Mouse (Mus musculus) CH12.LX (cell line): ENCODE results near the gene Zbtb20. TPM values are rescaled to one million over a fixed set of nuclear protein-coding genes. Genes with fewer than 3 reads are reported as not detected.

Experiments used
- DNase-seq: peaks from one replicate; pipeline ENCODE4 v3.0.0-alpha.2; 2013; ENCODE audit errors: extremely low read depth
- H3K27ac ChIP-seq: 2 replicates; pipeline ENCODE4 v1.5.1; 2012; ENCODE audit warnings: low read depth, mild to moderate bottlenecking, control low read depth, moderate library complexity; ENCODE audit not compliant: insufficient read depth
- H3K27me3 ChIP-seq: replicated peaks from 2 replicates; pipeline ENCODE3; 2012; ENCODE audit warnings: inconsistent platforms
- H3K36me3 ChIP-seq, 2 experiments: replicated peaks in 1 of 2; 2 replicates each; pipeline versions ENCODE3 to v1.6.1; 2012; ENCODE audit warnings: inconsistent platforms in 1 of 2, low read length in 1 of 2, mild to moderate bottlenecking in 1 of 2, mixed read lengths in 1 of 2, moderate library complexity in 1 of 2; ENCODE audit not compliant: control insufficient read depth in 1 of 2, insufficient read depth in 1 of 2
- H3K4me1 ChIP-seq, 2 experiments: 2 replicates each; pipeline ENCODE4 v1.6.1; 2012; ENCODE audit warnings: inconsistent platforms in 1 of 2, moderate library complexity in 1 of 2; ENCODE audit not compliant: insufficient read depth in 2 of 2, control insufficient read depth in 1 of 2
- H3K4me2 ChIP-seq: 2 replicates; pipeline ENCODE4 v1.6.1; 2012; ENCODE audit warnings: low read depth, mild to moderate bottlenecking, control low read depth; ENCODE audit not compliant: poor library complexity, insufficient read depth, severe bottlenecking
- H3K4me3 ChIP-seq, 3 experiments: fragments of 150-350 bp in 1 of 3; sonication (generic) in 1 of 3; replicated peaks in 1 of 3; 2 replicates each; pipeline versions ENCODE3 to v1.5.1; 2011 to 2012; ENCODE audit warnings: low read depth in 2 of 3, low read length in 2 of 3, mild to moderate bottlenecking in 2 of 3, moderate library complexity in 2 of 3, control low read depth in 1 of 3, improper control_type of control experiment in 1 of 3, inconsistent platforms in 1 of 3, mixed read lengths in 1 of 3; ENCODE audit not compliant: poor library complexity in 1 of 3
- H3K79me2 ChIP-seq: replicated peaks from 2 replicates; pipeline ENCODE4 v1.6.1; 2012; ENCODE audit warnings: mild to moderate bottlenecking, moderate library complexity; ENCODE audit not compliant: control insufficient read depth, poor library complexity, insufficient read depth, severe bottlenecking; ENCODE audit errors: extremely low read depth
- H3K9ac ChIP-seq: 2 replicates; pipeline ENCODE4 v1.6.1; 2012; ENCODE audit warnings: low read depth, mild to moderate bottlenecking, control low read depth, moderate library complexity; ENCODE audit not compliant: insufficient read depth
- H3K9me3 ChIP-seq: replicated peaks from 2 replicates; pipeline ENCODE3; 2012; ENCODE audit warnings: low read length, inconsistent platforms, mixed read lengths
- CHD2 ChIP-seq: IDR thresholded peaks from 2 replicates; pipeline ENCODE4 v1.6.1; 2011; ENCODE audit warnings: low read length, improper control_type of control experiment
- CTCF ChIP-seq, 2 experiments: IDR thresholded peaks in 1 of 2; conservative IDR thresholded peaks in 1 of 2; 2 replicates each; pipeline ENCODE4 v1.5.1; 2011 to 2012; ENCODE audit warnings: low read depth in 2 of 2, low read length in 2 of 2, improper control_type of control experiment in 1 of 2, inconsistent platforms in 1 of 2, mild to moderate bottlenecking in 1 of 2, moderate library complexity in 1 of 2
- ETS1 ChIP-seq: conservative IDR thresholded peaks from 2 replicates; pipeline ENCODE4 v1.6.1; 2012; ENCODE audit warnings: low read depth, mild to moderate bottlenecking, inconsistent platforms, low read length, improper control_type of control experiment, moderate library complexity
- GABPA ChIP-seq: IDR thresholded peaks from 2 replicates; pipeline ENCODE4 v1.6.1; 2012; ENCODE audit warnings: low read depth, low read length, improper control_type of control experiment, inconsistent platforms; ENCODE audit not compliant: insufficient replicate concordance
- IRF4 ChIP-seq: IDR thresholded peaks from 2 replicates; pipeline ENCODE4 v1.6.1; 2014; ENCODE audit warnings: low read depth, mild to moderate bottlenecking, inconsistent platforms, low read length, improper control_type of control experiment
- JUN ChIP-seq: IDR thresholded peaks from 2 replicates; pipeline ENCODE4 v1.6.1; 2011; ENCODE audit warnings: low read depth, mild to moderate bottlenecking, low read length, improper control_type of control experiment, moderate library complexity; ENCODE audit not compliant: insufficient read depth
- JUND ChIP-seq: conservative IDR thresholded peaks from 2 replicates; pipeline ENCODE4 v1.6.1; 2011; ENCODE audit warnings: low read depth, low read length, improper control_type of control experiment
- MAX ChIP-seq: IDR thresholded peaks from 2 replicates; pipeline ENCODE4 v1.6.1; 2011; ENCODE audit warnings: low read length, improper control_type of control experiment
- MAZ ChIP-seq: IDR thresholded peaks from 2 replicates; pipeline ENCODE4 v1.6.1; 2012; ENCODE audit warnings: low read depth, mild to moderate bottlenecking, inconsistent platforms, low read length, improper control_type of control experiment, moderate library complexity
- MEF2A ChIP-seq: IDR thresholded peaks from 2 replicates; pipeline ENCODE4 v1.6.1; 2014; ENCODE audit warnings: low read depth, mild to moderate bottlenecking, inconsistent platforms, low read length, improper control_type of control experiment, borderline replicate concordance
- MYC ChIP-seq: IDR thresholded peaks from 2 replicates; pipeline ENCODE4 v1.6.1; 2011; ENCODE audit warnings: low read depth, mild to moderate bottlenecking, improper control_type of control experiment, low read length
- NELFE ChIP-seq: IDR thresholded peaks from 2 replicates; pipeline ENCODE4 v1.6.1; 2011; ENCODE audit warnings: low read depth, low read length, improper control_type of control experiment
- NRF1 ChIP-seq: IDR thresholded peaks from 2 replicates; pipeline ENCODE4 v1.6.1; 2014; ENCODE audit warnings: low read depth, mild to moderate bottlenecking, inconsistent platforms, low read length, improper control_type of control experiment, moderate library complexity
- PAX5 ChIP-seq: IDR thresholded peaks from 2 replicates; pipeline ENCODE4 v1.6.1; 2012; ENCODE audit warnings: low read length, inconsistent platforms, mixed read lengths
- POLR2A ChIP-seq: IDR thresholded peaks from 2 replicates; pipeline ENCODE4 v1.6.1; 2011; ENCODE audit warnings: low read depth, mild to moderate bottlenecking, improper control_type of control experiment, low read length
- RAD21 ChIP-seq: IDR thresholded peaks from 2 replicates; pipeline ENCODE4 v1.6.1; 2011; ENCODE audit warnings: low read depth, mild to moderate bottlenecking, low read length, improper control_type of control experiment, moderate library complexity
- RCOR1 ChIP-seq: conservative IDR thresholded peaks from 2 replicates; pipeline ENCODE4 v1.6.1; 2012; ENCODE audit warnings: low read depth, mild to moderate bottlenecking, inconsistent platforms, low read length, improper control_type of control experiment
- SIN3A ChIP-seq: IDR thresholded peaks from 2 replicates; pipeline ENCODE4 v1.6.1; 2012; ENCODE audit warnings: low read length, improper control_type of control experiment, inconsistent platforms
- SMC3 ChIP-seq: IDR thresholded peaks from 2 replicates; pipeline ENCODE4 v1.6.1; 2011; ENCODE audit warnings: low read depth, low read length, improper control_type of control experiment
- TCF12 ChIP-seq: IDR thresholded peaks from 2 replicates; pipeline ENCODE4 v1.6.1; 2014; ENCODE audit warnings: low read depth, mild to moderate bottlenecking, inconsistent platforms, low read length, improper control_type of control experiment
- USF2 ChIP-seq: conservative IDR thresholded peaks from 2 replicates; pipeline ENCODE4 v1.6.1; 2011; ENCODE audit warnings: low read depth, low read length, improper control_type of control experiment
- ZC3H11A ChIP-seq: IDR thresholded peaks from 2 replicates; pipeline ENCODE4 v1.6.1; 2012; ENCODE audit warnings: low read depth, mild to moderate bottlenecking, inconsistent platforms, low read length, improper control_type of control experiment
- ZKSCAN1 ChIP-seq: IDR thresholded peaks from 2 replicates; pipeline ENCODE4 v1.6.1; 2012; ENCODE audit warnings: low read depth, inconsistent platforms, low read length, improper control_type of control experiment, borderline replicate concordance
- ZNF384 ChIP-seq: IDR thresholded peaks from 2 replicates; pipeline ENCODE4 v1.6.1; 2012; ENCODE audit warnings: low read depth, low read length, improper control_type of control experiment, inconsistent platforms
- dilution Hi-C: fragments of 300-500 bp; cut with MboI; formaldehyde crosslinking; loops from 2 replicates; pipeline ENCODE4 v1.14.3; 2020; ENCODE audit warnings: low sequenced_read_pairs; ENCODE audit not compliant: extremely low pct_unique_long_range_greater_than_20kb, extremely low pct_ligation_motif_present
- in situ Hi-C: fragments of 300-500 bp; cut with MboI; formaldehyde crosslinking; loops from 3 replicates; pipeline ENCODE4 v1.14.3; 2019; ENCODE audit warnings: low sequenced_read_pairs, low pct_ligation_motif_present, low pct_unique_long_range_greater_than_20kb, mixed read lengths
- polyA plus RNA-seq: library from polyadenylated mRNA; unstranded; fragments of >175 nt; gene quantifications from 2 replicates; pipeline ENCODE4 v1.2.1, GENCODE M21; 2012; ENCODE audit warnings: low read depth; ENCODE audit not compliant: insufficient read length
- total RNA-seq, 2 experiments: library from RNA; depleted of rRNA; stranded (reverse); fragments of 300-350 nt in 1 of 2; fragments of >200 nt in 1 of 2; gene quantifications; 2 replicates each; pipeline ENCODE4 v1.2.3; 2012 to 2014

The Zbtb20 gene
- total and polyA plus RNA-seq, 3 experiments: 24.9 to 58.0 (median 51.6) TPM

- TF ChIP-seq RCOR1 (peak; percentile 72; the same call in 1 of the 2 replicates), GABPA (no peak), CHD2 (no peak; the same call in 1 of the 2 replicates), ZKSCAN1 (0 out of 2 replicates have a peak, but pooled peaks have one; percentile 3), JUND (peak; percentile 52), CTCF (conservative IDR thresholded peaks at IDR 0.05 in 1 of 2, IDR thresholded peaks at IDR 0.05 in 1 of 2; ENCODE audit: low read depth in 2 of 2, low read length in 2 of 2) (no peak), MYC (peak; percentile 90), TCF12 (peak; percentile 11; the same call in 1 of the 2 replicates), ZNF384 (peak; percentile 41; the same call in 1 of the 2 replicates)
Observed at GRCm38 (mm10) chr16:43431514-43432371, 556.1 kb downstream of the Zbtb20 start (continued).

- dilution Hi-C loops: no loop called here
- H3K36me3 ChIP-seq: peaks cover 6 to 10% of the 10 kb centered on the region in 2 experiments
Observed at GRCm38 (mm10) chr16:43434941-43435340, 559.3 kb downstream of the Zbtb20 start.

More at GRCm38 (mm10) chr16:43434941-43435340, 559.3 kb downstream of the Zbtb20 start:
- H3K9me3 ChIP-seq: no peaks in the 10 kb centered on the region
- no peaks in the 10 kb centered on the region for H3K27me3 ChIP-seq
- no peak overlapping the region for H3K4me2 ChIP-seq
- no peak overlapping the region for H3K9ac ChIP-seq
- TF ChIP-seq SMC3 (peak; percentile 92), ZNF384 (no peak; the same call in 1 of the 2 replicates), ETS1 (no peak), TCF12 (0 out of 2 replicates have a peak, but pooled peaks have one; percentile 30), MAX (no peak), CTCF (conservative IDR thresholded peaks at IDR 0.05 in 1 of 2, IDR thresholded peaks at IDR 0.05 in 1 of 2; ENCODE audit: low read depth in 2 of 2, low read length in 2 of 2) (peak; percentile 83 to 85), ZC3H11A (peak; percentile 27), NRF1 (no peak), PAX5 (no peak), MAZ (0 out of 2 replicates have a peak, but pooled peaks have one; percentile 70), MEF2A (no peak), RAD21 (peak; percentile 75), USF2 (no peak), JUN (no peak), SIN3A (peak; percentile 53; the same call in 1 of the 2 replicates), POLR2A (no peak), NELFE (peak; percentile 26; the same call in 1 of the 2 replicates), RCOR1 (no peak), IRF4 (peak; percentile 29; the same call in 1 of the 2 replicates), MYC (0 out of 2 replicates have a peak, but pooled peaks have one; percentile 25)
- no peak overlapping the region for H3K4me3 ChIP-seq
- peaks cover 8 to 39% of the 10 kb centered on the region in 2 experiments; a peak in 2 of 4 replicates for H3K4me1 ChIP-seq
- in situ Hi-C loops: no loop called here
- peak; percentile 76 for DNase-seq
- H3K79me2 ChIP-seq: peaks cover 31% of the 10 kb centered on the region
- H3K27ac ChIP-seq: no peak overlapping the region
